In genomic region chr8:119831336-119831995, GRCm38 (mm10) we compare ENCODE assay signal across 8 mouse cellular contexts. TPM values are rescaled to one million over a fixed set of nuclear protein-coding genes. Genes with fewer than 3 reads are reported as not detected.
DNase-seq lines count a peak whose midpoint lies in the region; ATAC-seq and TF ChIP-seq lines count a peak whose summit lies in the region.

No protein-coding gene starts in this region.

- H3K27ac ChIP-seq in spleen, adult 2 months (ENCODE audit: insufficient read depth, low read length) = peak overlapping the region; percentile 76
- H3K27ac ChIP-seq in limb, embryonic 11.5 days (replicated peaks; ENCODE audit: low read depth, low read length) = no peak overlapping the region
- peak overlapping the region; percentile 88 for H3K27ac ChIP-seq in midbrain, embryonic 10.5 days (replicated peaks)

- H3K9me3 ChIP-seq in limb, embryonic 11.5 days (ENCODE audit: control insufficient read depth, low read length) = no peaks in the 10 kb centered on the region
- no peaks in the 10 kb centered on the region for H3K9me3 ChIP-seq in midbrain, embryonic 10.5 days (replicated peaks)

- H3K4me1 ChIP-seq in spleen, adult 2 months (ENCODE audit: control insufficient read depth, insufficient read depth, insufficient read length) = peaks cover 78% of the 10 kb centered on the region
- peaks cover 41% of the 10 kb centered on the region for H3K4me1 ChIP-seq in limb, embryonic 11.5 days (ENCODE audit: control insufficient read depth, insufficient read depth, low read length)
- peaks cover 99% of the 10 kb centered on the region for H3K4me1 ChIP-seq in midbrain, embryonic 10.5 days

- TF ChIP-seq CTCF in spleen, adult 2 months (IDR thresholded peaks at IDR 0.05; ENCODE audit: extremely low read depth, insufficient read depth, insufficient read length, insufficient replicate concordance) = no peak

- 36% methylated on average over 20 of the region's 20 CpGs for WGBS in spleen, adult 2 months
- WGBS in limb, embryonic 11.5 days = 38% methylated on average over 20 of the region's 20 CpGs
- WGBS in midbrain, embryonic 10.5 days = 65% methylated on average over 20 of the region's 20 CpGs

- H3K9ac ChIP-seq in limb, embryonic 11.5 days (ENCODE audit: low read length) = no peak overlapping the region

- H3K27me3 ChIP-seq in spleen, adult 2 months (ENCODE audit: control insufficient read depth, insufficient read depth, low read length) = no peaks in the 10 kb centered on the region
- H3K27me3 ChIP-seq in limb, embryonic 11.5 days (ENCODE audit: control insufficient read depth, insufficient read depth, low read length) = no peaks in the 10 kb centered on the region
- H3K27me3 ChIP-seq in midbrain, embryonic 10.5 days (ENCODE audit: low read depth, poor library complexity, severe bottlenecking) = no peaks in the 10 kb centered on the region

- ATAC-seq in limb, embryonic 11.5 days (ENCODE audit: insufficient number of reproducible peaks, low FRiP score, low TSS enrichment, low read depth) = peak; percentile 49; the same call in 1 of the 2 replicates
- no peak for ATAC-seq in activated CD4-positive, CD25-positive, alpha-beta regulatory T cell, adult 4 months

- H3K4me2 ChIP-seq in limb, embryonic 11.5 days (ENCODE audit: low read depth, severe bottlenecking) = no peak overlapping the region; the same call in 1 of the 2 replicates

- TF ChIP-seq POLR2A in spleen, adult 2 months (IDR thresholded peaks at IDR 0.05; ENCODE audit: low read depth, low read length) = no peak

- H3K4me3 ChIP-seq in spleen, adult 2 months (ENCODE audit: extremely low read depth, insufficient read depth, insufficient read length) = no peak overlapping the region
- no peak overlapping the region for H3K4me3 ChIP-seq in limb, embryonic 11.5 days (ENCODE audit: low read depth, low read length)
- H3K4me3 ChIP-seq in midbrain, embryonic 10.5 days = peak overlapping the region; percentile 41; the same call in 1 of the 2 replicates

- DNase-seq in spleen, adult 2 months (ENCODE audit: low read depth in 1 of 2, low spot score in 2 of 2) = no peak
- DNase-seq in spleen, postnatal 36 days (ENCODE audit: low spot score in 2 of 2) = no peak
- peak; percentile 47 for DNase-seq in embryo, embryonic 11.5 days (ENCODE audit: low read depth, low spot score)
- DNase-seq in heart, postnatal 4 days = peak; percentile 88
- DNase-seq in limb, embryonic 11.5 days (ENCODE audit: low spot score) = peak; percentile 73
- DNase-seq in midbrain, embryonic 10.5 days (ENCODE audit: low spot score) = no peak
- DNase-seq in urinary bladder, postnatal 4 days (ENCODE audit: low spot score in 2 of 2) = peak; percentile 61 to 76

- peaks cover 6% of the 10 kb centered on the region; the same call in 1 of the 2 replicates for H3K36me3 ChIP-seq in spleen, adult 2 months (ENCODE audit: control insufficient read depth, insufficient read depth, low read length)
- H3K36me3 ChIP-seq in limb, embryonic 11.5 days (ENCODE audit: control insufficient read depth, insufficient read depth, low read length) = no peaks in the 10 kb centered on the region
- peaks cover 26% of the 10 kb centered on the region for H3K36me3 ChIP-seq in midbrain, embryonic 10.5 days

RNA-seq across cellular contexts. Expression of gene Cotl1, which starts 8.9 kb away (rescaled TPM):
- 606 and 770 TPM in 2 replicates for polyA plus RNA-seq in spleen, adult 2 months (2012; rRNA removed)
- 10 to 100 TPM; 51.5 to 56.0 TPM for total RNA-seq in heart, postnatal 4 days (2021)
- polyA plus RNA-seq in limb, embryonic 11.5 days (2014; fragmentation: Nextera tagmentation; extraction: Ambion mirVana) = 181 and 197 TPM in 2 replicates
- 150 and 197 TPM in 2 replicates for polyA plus RNA-seq in midbrain, embryonic 10.5 days (2016; fragmentation: Nextera tagmentation; extraction: Ambion mirVana)
- 100 to 1,000 TPM; 219 to 262 TPM for polyA plus RNA-seq in activated CD4-positive, CD25-positive, alpha-beta regulatory T cell, adult 4 months (2017; shearing (Covaris generic))

RNA-seq across cellular contexts. Expression of gene Klhl36, which starts 30.6 kb away (rescaled TPM):
- polyA plus RNA-seq in spleen, adult 2 months (2012; rRNA removed) = 27.2 and 54.6 TPM in 2 replicates
- total RNA-seq in heart, postnatal 4 days (2021) = 1 to 10 TPM; 4.7 to 4.8 TPM
- polyA plus RNA-seq in limb, embryonic 11.5 days (2014; fragmentation: Nextera tagmentation; extraction: Ambion mirVana) = 5.3 and 6.6 TPM in 2 replicates
- polyA plus RNA-seq in midbrain, embryonic 10.5 days (2016; fragmentation: Nextera tagmentation; extraction: Ambion mirVana) = 12.8 and 13.0 TPM in 2 replicates
- 1 to 10 TPM; 5.6 to 8.1 TPM for polyA plus RNA-seq in activated CD4-positive, CD25-positive, alpha-beta regulatory T cell, adult 4 months (2017; shearing (Covaris generic))

RNA-seq across cellular contexts. Expression of gene Tldc1, which starts 53.2 kb away (rescaled TPM):
- polyA plus RNA-seq in spleen, adult 2 months (2012; rRNA removed) = 4.8 and 6.2 TPM in 2 replicates
- 1 to 10 TPM; 9.0 to 9.2 TPM for total RNA-seq in heart, postnatal 4 days (2021)
- 7.0 and 10.3 TPM in 2 replicates for polyA plus RNA-seq in limb, embryonic 11.5 days (2014; fragmentation: Nextera tagmentation; extraction: Ambion mirVana)
- polyA plus RNA-seq in midbrain, embryonic 10.5 days (2016; fragmentation: Nextera tagmentation; extraction: Ambion mirVana) = 15.4 and 16.4 TPM in 2 replicates
- polyA plus RNA-seq in activated CD4-positive, CD25-positive, alpha-beta regulatory T cell, adult 4 months (2017; shearing (Covaris generic)) = 10 to 100 TPM in 1 of 2 experiments, 1 to 10 TPM in 1; 8.8 to 11.1 TPM

Comparison
In these comparisons a context has a peak if more than half of its experiments do, and no peak if none do; other contexts are left out.
1. DNase-seq: peak in embryo, embryonic 11.5 days (single experiment), heart, postnatal 4 days (single experiment), limb, embryonic 11.5 days (single experiment) and urinary bladder, postnatal 4 days (2 of 2); none in spleen, adult 2 months (0 of 2), spleen, postnatal 36 days (0 of 2) and midbrain, embryonic 10.5 days (single experiment).